Mouse (Mus musculus) bone marrow, adult 2 months (tissue): Measurements from ENCODE around the gene Jazf1. TPM values are rescaled to one million over a fixed set of nuclear protein-coding genes. Genes with fewer than 3 reads are reported as not detected.

Source experiments
- H3K27ac ChIP-seq: fragments of 200-500 bp; 2 replicates; pipeline ENCODE4 v1.5.1; 2012; ENCODE audit warnings: low read depth, mild to moderate bottlenecking, control low read depth, inconsistent platforms, low read length; ENCODE audit not compliant: control insufficient read depth, poor library complexity, insufficient read depth
- H3K4me1 ChIP-seq: fragments of 200-500 bp; 2 replicates; pipeline ENCODE4 v1.6.1; 2011; ENCODE audit warnings: low read length; ENCODE audit not compliant: control insufficient read depth, insufficient read depth
- H3K4me3 ChIP-seq: fragments of 200-500 bp; replicated peaks from 2 replicates; pipeline ENCODE3; 2011; ENCODE audit warnings: mild to moderate bottlenecking, low read depth, low read length, control low read depth; ENCODE audit not compliant: control insufficient read depth
- CTCF ChIP-seq: fragments of 200-500 bp; IDR thresholded peaks from 2 replicates; pipeline ENCODE4 v1.5.1; 2011; ENCODE audit warnings: low read length, control low read depth; ENCODE audit not compliant: control insufficient read depth, insufficient read depth
- POLR2A ChIP-seq: fragments of 200-500 bp; IDR thresholded peaks from 2 replicates; pipeline ENCODE4 v1.6.1; 2011; ENCODE audit warnings: low read depth, mild to moderate bottlenecking, control low read depth, low read length, borderline replicate concordance; ENCODE audit not compliant: control insufficient read depth
- WGBS: fragments of 180-500 bp; shearing (Covaris S2); methylation state at CpG from one replicate; pipeline ENCODE4 v1.1.7; 2018; 5-methylcytosine and 5-hydroxymethylcytosine counted together
- polyA plus RNA-seq: library from polyadenylated mRNA; stranded (reverse); fragments of >200 nt; gene quantifications from 2 replicates; pipeline ENCODE4 v1.2.4, GENCODE M21; 2011; ENCODE audit warnings: low replicate concordance; ENCODE audit not compliant: missing spikeins, insufficient read depth, insufficient read length

Jazf1 gene
- polyA plus RNA-seq, 1 experiment = not detected

DNA sequence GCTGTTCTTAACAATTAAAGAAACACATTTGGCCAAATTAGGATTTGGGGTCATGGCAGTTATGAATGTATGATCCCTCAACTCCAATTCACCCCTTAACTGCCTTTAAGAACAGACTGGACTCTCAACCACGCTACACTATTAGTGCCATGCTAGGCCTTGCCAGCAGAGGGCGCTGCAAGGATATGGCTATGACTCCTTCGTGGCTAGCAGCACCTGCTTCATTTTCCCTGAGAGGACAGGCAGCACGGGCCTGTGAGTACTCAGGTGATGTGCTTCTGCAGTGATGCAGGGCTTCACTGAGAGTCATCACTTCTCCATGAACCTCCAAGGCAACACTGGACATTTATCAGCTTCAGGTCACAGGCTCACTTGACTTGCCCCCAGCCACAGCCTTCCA lies 110.7 kb downstream of the Jazf1 start:
- Histone ChIP-seq H3K4me3 (no peak overlapping the region), H3K27ac (no peak overlapping the region), H3K4me1 (peaks cover 6% of the 10 kb centered on the region; the same call in 1 of the 2 replicates)
- 3% methylated on average over 4 of the region's 4 CpGs for WGBS
- TF ChIP-seq CTCF (peak; percentile 96), POLR2A (no peak)

DNA sequence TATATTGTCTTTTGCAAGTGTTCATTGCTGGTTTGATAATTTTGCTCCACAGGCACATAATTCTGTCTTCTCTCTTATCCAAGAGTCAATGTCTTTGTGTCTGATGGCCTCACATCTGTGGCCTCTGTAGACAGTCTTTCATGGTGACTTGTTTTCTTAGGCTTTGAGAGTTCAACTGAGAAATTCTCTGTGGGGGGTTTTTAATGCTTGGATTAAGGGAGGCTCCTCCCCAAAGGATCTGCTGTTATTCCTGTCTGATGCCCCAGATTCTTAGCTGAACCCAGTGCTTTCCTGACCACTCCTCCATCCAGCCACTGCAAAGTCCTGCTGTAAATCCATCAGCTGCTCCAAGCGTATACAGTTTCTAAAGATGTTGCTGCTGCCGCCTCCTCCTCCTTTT lies 112.3 kb downstream of the Jazf1 start:
- TF ChIP-seq POLR2A = no peak
- TF ChIP-seq CTCF = no peak
- Histone ChIP-seq H3K4me3 (no peak overlapping the region), H3K27ac (no peak overlapping the region), H3K4me1 (peaks cover 6% of the 10 kb centered on the region; the same call in 1 of the 2 replicates)
- WGBS = 89% methylated on average over 2 of the region's 2 CpGs

DNA sequence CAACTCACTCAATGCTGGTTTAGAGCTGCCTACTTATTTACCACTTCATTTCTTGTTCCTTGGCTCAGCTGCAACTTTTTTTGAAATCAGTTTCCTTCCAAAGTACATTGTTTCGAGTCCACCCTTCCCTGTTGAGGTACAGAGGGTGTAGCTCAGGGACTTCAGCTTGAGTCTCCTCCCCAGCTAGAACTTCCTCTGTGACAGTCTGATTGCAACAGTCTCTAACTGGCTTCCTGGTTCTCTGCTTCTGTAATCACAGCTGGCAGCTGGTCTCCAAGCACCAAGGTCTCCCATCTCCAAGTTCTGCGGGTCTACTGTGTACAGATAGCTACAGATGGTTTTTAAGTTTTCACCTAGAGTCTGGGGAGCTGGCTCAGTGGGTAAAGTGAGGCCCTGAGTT lies 113.1 kb downstream of the Jazf1 start:
- Histone ChIP-seq H3K27ac (peak overlapping the region; percentile 88), H3K4me1 (peaks cover 6% of the 10 kb centered on the region; the same call in 1 of the 2 replicates), H3K4me3 (no peak overlapping the region)
- WGBS = 2% methylated on average over 2 of the region's 2 CpGs
- TF ChIP-seq POLR2A = no peak
- TF ChIP-seq CTCF = no peak

DNA sequence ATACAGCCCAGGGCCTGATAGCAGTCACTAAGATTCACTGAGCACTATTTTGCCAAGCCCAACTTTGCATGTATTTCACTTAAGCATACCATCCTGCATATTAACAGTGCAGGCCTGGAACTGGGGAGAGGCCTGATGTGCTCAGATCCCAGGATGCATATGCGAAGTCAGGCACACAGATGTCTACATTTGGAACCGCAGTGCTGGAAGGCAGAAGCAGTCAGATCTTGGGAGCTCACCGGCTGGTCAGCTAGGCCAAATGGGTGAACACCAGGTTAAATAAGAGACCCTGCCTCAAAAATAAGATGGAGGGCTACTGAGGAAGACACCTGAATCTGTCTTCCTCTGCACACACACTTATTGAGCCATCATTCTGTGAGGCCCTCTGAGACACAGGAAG lies 113.6 kb downstream of the Jazf1 start:
- Histone ChIP-seq H3K4me1 (peaks cover 6% of the 10 kb centered on the region; the same call in 1 of the 2 replicates), H3K4me3 (no peak overlapping the region), H3K27ac (peak overlapping the region; percentile 88)
- TF ChIP-seq POLR2A (no peak), CTCF (no peak)
- WGBS = 89% methylated on average over 3 of the region's 3 CpGs

DNA sequence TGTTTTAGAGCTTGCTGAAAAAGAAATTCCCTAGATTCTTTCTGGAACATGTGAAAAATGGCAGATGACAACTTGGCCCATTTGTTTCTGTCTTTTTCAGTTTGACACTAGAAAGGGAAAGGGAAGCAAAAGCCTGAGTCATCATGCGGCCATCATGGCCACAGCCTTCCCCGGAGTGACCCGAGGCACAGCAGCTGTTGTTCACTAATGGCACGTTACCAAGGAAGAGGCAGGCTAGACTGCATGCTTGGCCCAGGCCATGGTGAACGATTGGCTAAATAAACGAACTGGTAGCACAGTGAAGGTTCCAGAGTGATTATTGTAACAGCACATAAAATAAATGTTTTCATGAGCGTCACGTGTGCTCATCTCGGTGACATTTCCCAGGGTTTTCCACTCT lies 114.0 kb downstream of the Jazf1 start:
- TF ChIP-seq POLR2A (no peak), CTCF (no peak)
- peak overlapping the region; percentile 88; the same call in 1 of the 2 replicates for H3K27ac ChIP-seq
- H3K4me1 ChIP-seq = peaks cover 6% of the 10 kb centered on the region; the same call in 1 of the 2 replicates
- 52% methylated on average over 9 of the region's 9 CpGs for WGBS
- no peak overlapping the region for H3K4me3 ChIP-seq

DNA sequence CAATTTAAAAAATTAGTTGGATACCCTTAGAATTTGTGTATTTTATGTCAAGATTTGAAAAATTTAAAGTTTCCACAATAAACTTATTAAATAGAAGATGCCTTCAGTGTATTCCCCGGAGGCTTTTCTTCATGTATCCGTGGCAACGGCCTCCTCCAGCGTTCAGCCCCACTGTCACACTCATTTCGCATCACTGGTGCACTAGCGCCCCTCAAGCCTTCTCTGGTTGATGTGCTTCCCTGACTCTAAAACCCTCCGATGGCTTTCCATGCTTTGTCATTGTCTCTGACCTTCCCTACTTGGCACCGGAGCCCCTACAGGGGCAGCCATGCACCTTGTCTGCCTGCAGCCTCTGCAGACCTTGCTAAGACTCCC lies 115.9 kb downstream of the Jazf1 start:
- Histone ChIP-seq H3K27ac (no peak overlapping the region), H3K4me3 (no peak overlapping the region), H3K4me1 (peaks cover 4% of the 10 kb centered on the region; the same call in 1 of the 2 replicates)
- WGBS = 89% methylated on average over 8 of the region's 8 CpGs
- TF ChIP-seq POLR2A (no peak), CTCF (no peak)

DNA sequence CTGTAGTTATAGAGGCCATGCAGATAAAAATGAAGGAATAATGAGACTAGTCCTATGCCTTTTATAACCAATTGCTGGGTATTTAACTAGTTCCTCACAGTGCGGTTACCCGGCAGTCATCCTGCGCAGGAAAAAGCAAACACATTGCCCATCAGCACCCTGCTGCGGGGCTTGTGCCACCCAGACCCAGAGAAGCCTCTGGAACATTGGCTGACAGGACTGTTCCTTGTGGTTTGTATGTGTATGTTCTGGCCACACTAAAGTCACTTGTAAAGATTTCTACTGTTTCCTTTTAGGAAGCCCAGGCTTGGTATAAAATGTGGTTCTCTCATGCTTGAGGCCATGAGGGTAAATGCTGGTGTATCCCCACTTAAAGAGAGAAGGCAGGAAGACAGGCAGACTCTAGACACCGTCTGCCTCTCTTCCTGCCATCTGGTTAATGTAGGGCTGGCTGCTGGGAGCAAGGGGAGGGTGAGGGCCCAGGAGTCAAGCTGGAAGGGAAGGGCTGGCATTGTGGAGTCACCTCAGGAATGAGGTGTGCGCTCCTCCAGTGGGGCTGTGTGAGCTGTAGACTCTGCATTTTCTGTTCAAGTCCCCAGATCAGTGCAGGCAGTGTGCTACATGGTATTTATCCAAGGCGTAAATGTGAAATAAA lies 116.4 kb downstream of the Jazf1 start:
- H3K4me3 ChIP-seq = no peak overlapping the region
- TF ChIP-seq POLR2A (no peak), CTCF (no peak)
- 77% methylated on average over 7 of the region's 7 CpGs for WGBS
- H3K27ac ChIP-seq = no peak overlapping the region
- peaks cover 4% of the 10 kb centered on the region; the same call in 1 of the 2 replicates for H3K4me1 ChIP-seq

DNA sequence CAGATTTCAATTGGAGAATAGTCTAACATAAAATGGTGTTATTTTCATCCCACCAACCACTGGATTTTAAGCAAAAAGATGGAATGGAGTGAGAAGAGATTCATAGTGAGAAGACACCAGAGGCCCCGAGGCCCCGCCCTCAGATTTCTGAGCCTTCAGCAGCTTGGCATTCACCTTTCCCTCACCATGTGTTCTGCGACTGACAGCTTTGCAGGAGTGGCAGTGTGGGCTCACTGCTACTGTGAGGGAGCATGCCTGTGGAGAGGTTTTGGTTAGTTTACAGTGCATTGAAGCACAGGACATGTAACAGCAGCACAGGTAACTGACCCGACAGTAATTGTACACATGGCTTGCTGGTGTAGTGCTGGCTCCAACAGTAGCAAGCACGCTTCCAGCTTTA lies 118.1 kb downstream of the Jazf1 start:
- WGBS = 83% methylated on average over 5 of the region's 5 CpGs

More for the DNA sequence above, 118.1 kb downstream of the Jazf1 start:
- H3K27ac ChIP-seq = no peak overlapping the region
- peaks cover 3% of the 10 kb centered on the region; the same call in 1 of the 2 replicates for H3K4me1 ChIP-seq
- TF ChIP-seq POLR2A = no peak
- no peak for TF ChIP-seq CTCF
- H3K4me3 ChIP-seq = no peak overlapping the region
